Mouse (Mus musculus) brain, adult 10 weeks (tissue): ENCODE measurements around the gene Ctsl. TPM values are rescaled to one million over a fixed set of nuclear protein-coding genes. Genes with fewer than 3 reads are reported as not detected.

Experiments used
- polyA plus RNA-seq: library from polyadenylated mRNA; stranded (reverse); fragments of 350-450 nt; fragmentation: Illumina TruSeq; extraction: RNeasy Lipid Tissue Mini Kit (QIAGEN cat#74804); gene quantifications from one replicate; pipeline ENCODE4 v1.2.3, GENCODE M21; 2015; ENCODE audit warnings: low read depth, low replicate concordance

The Ctsl gene
- 156 TPM for polyA plus RNA-seq

GRCm38 (mm10) chr13:64370173-64370940 lies at the start of gene Ctsl:
Gene Ctsl, minus strand, starts transcription at chr13:64370890.

DNA sequence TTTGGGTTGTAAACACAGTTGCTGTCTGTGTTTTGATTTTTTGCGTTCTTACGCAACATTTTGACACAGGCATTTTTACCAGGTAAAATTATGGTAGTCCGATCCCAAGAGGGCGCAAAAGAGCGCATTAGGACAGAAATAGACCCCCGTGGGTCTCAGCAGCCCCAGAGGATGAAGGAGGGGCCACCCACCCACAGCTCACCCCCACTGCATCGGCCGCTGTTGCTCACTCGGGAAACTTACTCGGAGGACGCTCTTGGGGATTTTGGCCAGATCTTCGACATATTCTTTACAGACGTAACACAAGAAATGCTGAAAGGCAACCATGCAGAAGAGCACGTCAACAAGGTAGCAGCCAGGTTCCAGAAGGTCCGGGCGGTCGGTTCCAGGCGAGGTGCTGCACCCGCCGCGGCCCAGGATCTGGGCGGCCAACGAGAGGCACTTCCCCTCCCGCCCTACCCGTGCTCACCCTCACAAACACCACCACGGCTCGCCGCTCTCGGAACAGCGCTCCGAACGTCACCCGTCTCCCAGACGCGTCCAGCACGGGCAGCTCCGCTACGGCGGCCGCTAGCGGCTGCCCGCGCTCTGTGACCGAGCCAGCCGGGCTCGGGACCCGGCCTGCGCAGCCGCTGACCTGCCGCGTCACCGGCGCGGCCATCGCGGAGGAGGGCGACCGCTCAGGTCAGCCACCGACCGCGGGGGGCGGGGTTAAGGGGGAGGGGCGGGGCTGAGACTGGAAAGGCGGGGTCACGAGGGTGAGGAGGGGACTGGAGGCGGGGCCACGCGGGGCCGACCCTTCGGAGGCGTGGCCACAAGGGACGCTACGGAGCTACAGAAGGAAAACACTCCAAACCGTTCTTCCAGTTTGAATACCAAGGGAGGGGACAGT lies 58.4 kb downstream of the Ctsl start, which contains the start of gene Aaed1:
TSS of gene Aaed1 (minus strand) at position 687 of the 892 bp plus-strand sequence.

Other genes starting within 250 kb of the Ctsl start
- 1.1 TPM for gene Slc35d2, start 241.5 kb downstream of the Ctsl start, polyA plus RNA-seq
- gene Zfp367, start 217.7 kb downstream of the Ctsl start, polyA plus RNA-seq: 29.7 TPM
- 193 TPM for gene Habp4, start 209.1 kb downstream of the Ctsl start, polyA plus RNA-seq
- gene Cdc14b, start 95.6 kb downstream of the Ctsl start, polyA plus RNA-seq: 6.6 TPM
- 19.2 TPM for gene Aaed1, start 58.2 kb downstream of the Ctsl start, polyA plus RNA-seq
- 10.1 TPM for gene Cdk20, start 61.4 kb upstream of the Ctsl start, polyA plus RNA-seq
- not detected for gene Fam240b, start 126.9 kb upstream of the Ctsl start, polyA plus RNA-seq